22 mouse cellular contexts compared by ENCODE assay signal in the genomic region with DNA sequence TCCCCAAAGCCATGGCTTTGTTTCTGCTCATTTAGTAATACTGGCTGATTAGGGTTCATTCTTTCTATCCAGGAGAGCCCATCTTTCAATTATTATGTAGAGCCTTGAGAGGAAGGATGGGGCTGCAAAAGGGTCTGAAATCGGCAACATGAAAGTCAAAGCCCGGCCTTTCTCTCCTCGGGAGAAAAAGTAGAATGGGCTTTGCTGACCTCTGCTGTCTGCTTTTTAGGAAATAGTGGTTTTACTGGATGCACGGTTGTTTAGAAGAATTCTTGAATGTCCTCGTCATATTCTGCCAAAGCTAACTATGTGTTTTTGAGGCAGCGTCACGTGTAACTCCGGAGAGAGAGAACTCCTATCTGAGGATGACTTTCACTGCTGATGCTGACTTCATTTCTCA.
DNase-seq lines count a peak whose midpoint lies in the region; ATAC-seq and TF ChIP-seq lines count a peak whose summit lies in the region.
"Had no signal": no experiment of that assay in that cellular context is flagged by ENCODE, and none has a peak within 500 bp of the region (broad histone marks: within the 10 kb centered on the region; RNA-seq: fewer than 3 reads in every experiment).

No protein-coding gene starts in this region.

- no peaks in the 10 kb centered on the region for H3K9me3 ChIP-seq in embryonic facial prominence, embryonic 11.5 days (replicated peaks; ENCODE audit: control insufficient read depth, low read length)
- no peaks in the 10 kb centered on the region for H3K9me3 ChIP-seq in embryonic facial prominence, embryonic 10.5 days
- no peaks in the 10 kb centered on the region for H3K9me3 ChIP-seq in hindbrain, postnatal 0 days (ENCODE audit: low read length)
- H3K9me3 ChIP-seq in hindbrain, embryonic 13.5 days, result no peaks in the 10 kb centered on the region
- H3K9me3 ChIP-seq in midbrain, postnatal 0 days (ENCODE audit: low read length), result no peaks in the 10 kb centered on the region
- H3K9me3 ChIP-seq in midbrain, embryonic 13.5 days, result no peaks in the 10 kb centered on the region
- H3K9me3 ChIP-seq in neural tube, embryonic 15.5 days (replicated peaks), result no peaks in the 10 kb centered on the region
- H3K9me3 ChIP-seq: forebrain, embryonic 10.5 days; heart, embryonic 10.5 days; limb, embryonic 15.5 days; lung, embryonic 15.5 days had no signal

- DNase-seq in embryonic facial prominence, embryonic 11.5 days (ENCODE audit: low spot score), result peak; percentile 4
- DNase-seq in embryonic facial prominence, embryonic 10.5 days (ENCODE audit: low spot score), result no peak
- DNase-seq in hindbrain, postnatal 0 days (ENCODE audit: low spot score), result peak; percentile 51
- peak; percentile 42 for DNase-seq in midbrain, postnatal 0 days (ENCODE audit: low spot score)
- DNase-seq in mesoderm, embryonic 11.5 days (ENCODE audit: low read depth, low spot score), result peak; percentile 0
- DNase-seq: adrenal gland, postnatal 25 days; cerebellum, adult 11 months; cerebellum, adult 9-11 months; kidney, adult 9 months; kidney, postnatal 14 days; lung, postnatal 36 days; thymus, adult 2 months; thymus, postnatal 4 days had no signal

- no peak for ATAC-seq in embryonic facial prominence, embryonic 11.5 days (replicated peaks; ENCODE audit: insufficient number of reproducible peaks, low FRiP score, low TSS enrichment, low read depth)
- no peak for ATAC-seq in hindbrain, postnatal 0 days
- ATAC-seq in hindbrain, embryonic 13.5 days (ENCODE audit: low FRiP score), result no peak
- ATAC-seq in midbrain, postnatal 0 days (ENCODE audit: low FRiP score), result no peak
- ATAC-seq in midbrain, embryonic 13.5 days, result no peak
- no peak for ATAC-seq in neural tube, embryonic 15.5 days (ENCODE audit: low FRiP score)

- H3K4me1 ChIP-seq in embryonic facial prominence, embryonic 11.5 days (ENCODE audit: control insufficient read depth, insufficient read depth, low read length), result no peaks in the 10 kb centered on the region
- H3K4me1 ChIP-seq in embryonic facial prominence, embryonic 10.5 days, result no peaks in the 10 kb centered on the region
- no peaks in the 10 kb centered on the region for H3K4me1 ChIP-seq in hindbrain, postnatal 0 days (ENCODE audit: insufficient read depth, low read length)
- no peaks in the 10 kb centered on the region for H3K4me1 ChIP-seq in hindbrain, embryonic 13.5 days (replicated peaks)
- no peaks in the 10 kb centered on the region for H3K4me1 ChIP-seq in midbrain, postnatal 0 days (ENCODE audit: insufficient read depth, low read length)
- no peaks in the 10 kb centered on the region for H3K4me1 ChIP-seq in midbrain, embryonic 13.5 days (replicated peaks)
- no peaks in the 10 kb centered on the region for H3K4me1 ChIP-seq in neural tube, embryonic 15.5 days
- H3K4me1 ChIP-seq: heart, embryonic 10.5 days; limb, embryonic 15.5 days; lung, embryonic 15.5 days had no signal

- 49% methylated on average over 8 of the region's 8 CpGs for WGBS in embryonic facial prominence, embryonic 11.5 days
- WGBS in embryonic facial prominence, embryonic 10.5 days, result 55% methylated on average over 8 of the region's 8 CpGs
- 53% methylated on average over 8 of the region's 8 CpGs for WGBS in hindbrain, postnatal 0 days
- WGBS in hindbrain, embryonic 13.5 days, result 51% methylated on average over 8 of the region's 8 CpGs
- 52% methylated on average over 8 of the region's 8 CpGs for WGBS in midbrain, postnatal 0 days
- WGBS in midbrain, embryonic 13.5 days, result 54% methylated on average over 8 of the region's 8 CpGs
- 50% methylated on average over 8 of the region's 8 CpGs for WGBS in neural tube, embryonic 15.5 days

- H3K4me3 ChIP-seq in embryonic facial prominence, embryonic 11.5 days (ENCODE audit: low read depth, low read length), result no peak overlapping the region
- H3K4me3 ChIP-seq in embryonic facial prominence, embryonic 10.5 days, result no peak overlapping the region
- H3K4me3 ChIP-seq in hindbrain, postnatal 0 days (ENCODE audit: low read length), result no peak overlapping the region
- no peak overlapping the region for H3K4me3 ChIP-seq in hindbrain, embryonic 13.5 days
- H3K4me3 ChIP-seq in midbrain, postnatal 0 days (ENCODE audit: low read depth, low read length), result no peak overlapping the region
- H3K4me3 ChIP-seq in midbrain, embryonic 13.5 days (replicated peaks), result no peak overlapping the region
- no peak overlapping the region for H3K4me3 ChIP-seq in neural tube, embryonic 15.5 days (replicated peaks)
- H3K4me3 ChIP-seq: forebrain, embryonic 10.5 days; heart, embryonic 10.5 days; limb, embryonic 15.5 days; lung, embryonic 15.5 days had no signal

- H3K4me2 ChIP-seq in embryonic facial prominence, embryonic 11.5 days (ENCODE audit: low read depth, low read length), result no peak overlapping the region
- H3K4me2 ChIP-seq in hindbrain, postnatal 0 days (ENCODE audit: low read depth, low read length), result no peak overlapping the region
- no peak overlapping the region for H3K4me2 ChIP-seq in hindbrain, embryonic 13.5 days
- H3K4me2 ChIP-seq in midbrain, postnatal 0 days (ENCODE audit: low read depth, low read length, poor library complexity, severe bottlenecking), result no peak overlapping the region
- no peak overlapping the region for H3K4me2 ChIP-seq in midbrain, embryonic 13.5 days (replicated peaks)
- H3K4me2 ChIP-seq in neural tube, embryonic 15.5 days, result no peak overlapping the region
- H3K4me2 ChIP-seq: limb, embryonic 15.5 days; lung, embryonic 15.5 days had no signal

- no peaks in the 10 kb centered on the region for H3K36me3 ChIP-seq in embryonic facial prominence, embryonic 11.5 days (replicated peaks; ENCODE audit: control insufficient read depth, insufficient read depth, low read depth, low read length)
- no peaks in the 10 kb centered on the region for H3K36me3 ChIP-seq in embryonic facial prominence, embryonic 10.5 days (replicated peaks)
- H3K36me3 ChIP-seq in hindbrain, postnatal 0 days (ENCODE audit: insufficient read depth, low read length), result no peaks in the 10 kb centered on the region
- no peaks in the 10 kb centered on the region for H3K36me3 ChIP-seq in hindbrain, embryonic 13.5 days
- H3K36me3 ChIP-seq in midbrain, postnatal 0 days (ENCODE audit: insufficient read depth, low read length), result no peaks in the 10 kb centered on the region
- H3K36me3 ChIP-seq in midbrain, embryonic 13.5 days, result no peaks in the 10 kb centered on the region
- no peaks in the 10 kb centered on the region for H3K36me3 ChIP-seq in neural tube, embryonic 15.5 days
- H3K36me3 ChIP-seq: forebrain, embryonic 10.5 days; heart, embryonic 10.5 days; limb, embryonic 15.5 days; lung, embryonic 15.5 days had no signal

- H3K27me3 ChIP-seq in embryonic facial prominence, embryonic 11.5 days (ENCODE audit: control insufficient read depth, insufficient read depth, low read length), result no peaks in the 10 kb centered on the region
- no peaks in the 10 kb centered on the region for H3K27me3 ChIP-seq in embryonic facial prominence, embryonic 10.5 days (replicated peaks; ENCODE audit: low read depth, poor library complexity, severe bottlenecking)
- H3K27me3 ChIP-seq in hindbrain, postnatal 0 days (ENCODE audit: insufficient read depth, low read length), result no peaks in the 10 kb centered on the region
- H3K27me3 ChIP-seq in hindbrain, embryonic 13.5 days, result no peaks in the 10 kb centered on the region
- H3K27me3 ChIP-seq in midbrain, postnatal 0 days (ENCODE audit: insufficient read depth, low read length), result no peaks in the 10 kb centered on the region
- no peaks in the 10 kb centered on the region for H3K27me3 ChIP-seq in midbrain, embryonic 13.5 days
- no peaks in the 10 kb centered on the region for H3K27me3 ChIP-seq in neural tube, embryonic 15.5 days (replicated peaks)
- H3K27me3 ChIP-seq: limb, embryonic 15.5 days; lung, embryonic 15.5 days had no signal

- peak; percentile 48 for TF ChIP-seq CTCF in hindbrain, postnatal 0 days (IDR thresholded peaks at IDR 0.05; ENCODE audit: low read depth)
- TF ChIP-seq CTCF in midbrain, postnatal 0 days (IDR thresholded peaks at IDR 0.05), result peak; percentile 61

- no peak overlapping the region for H3K9ac ChIP-seq in embryonic facial prominence, embryonic 11.5 days (replicated peaks; ENCODE audit: low read length)
- H3K9ac ChIP-seq in hindbrain, postnatal 0 days (replicated peaks; ENCODE audit: low read length), result no peak overlapping the region
- no peak overlapping the region for H3K9ac ChIP-seq in hindbrain, embryonic 13.5 days
- no peak overlapping the region for H3K9ac ChIP-seq in midbrain, postnatal 0 days (replicated peaks; ENCODE audit: low read length, poor library complexity, severe bottlenecking)
- no peak overlapping the region for H3K9ac ChIP-seq in midbrain, embryonic 13.5 days (replicated peaks)
- no peak overlapping the region for H3K9ac ChIP-seq in neural tube, embryonic 15.5 days (replicated peaks)
- H3K9ac ChIP-seq: limb, embryonic 15.5 days; liver, embryonic 14.5 days; lung, embryonic 15.5 days had no signal

- H3K27ac ChIP-seq in embryonic facial prominence, embryonic 11.5 days (replicated peaks; ENCODE audit: low read depth, low read length), result no peak overlapping the region
- H3K27ac ChIP-seq in embryonic facial prominence, embryonic 10.5 days (replicated peaks), result no peak overlapping the region
- H3K27ac ChIP-seq in hindbrain, postnatal 0 days, result no peak overlapping the region
- H3K27ac ChIP-seq in hindbrain, embryonic 13.5 days, result no peak overlapping the region
- H3K27ac ChIP-seq in midbrain, postnatal 0 days (ENCODE audit: low read depth, low read length), result no peak overlapping the region
- H3K27ac ChIP-seq in midbrain, embryonic 13.5 days, result no peak overlapping the region
- H3K27ac ChIP-seq in neural tube, embryonic 15.5 days (replicated peaks), result no peak overlapping the region
- H3K27ac ChIP-seq: forebrain, embryonic 10.5 days; heart, embryonic 10.5 days; limb, embryonic 15.5 days; liver, embryonic 14.5 days; lung, embryonic 15.5 days; stomach, postnatal 0 days had no signal
